Mouse (Mus musculus) bone marrow macrophage, adult 2 months (primary cell): ENCODE data around the gene Npas2.

ENCODE experiments used
- CTCF ChIP-seq: IDR thresholded peaks from 2 replicates; pipeline ENCODE4 v1.5.1; 2012; ENCODE audit warnings: low read depth, mild to moderate bottlenecking, low read length, moderate library complexity
- POLR2A ChIP-seq: IDR thresholded peaks from 2 replicates; pipeline ENCODE4 v1.6.1; 2012; ENCODE audit warnings: mild to moderate bottlenecking, low read depth, low read length, borderline replicate concordance

DNA sequence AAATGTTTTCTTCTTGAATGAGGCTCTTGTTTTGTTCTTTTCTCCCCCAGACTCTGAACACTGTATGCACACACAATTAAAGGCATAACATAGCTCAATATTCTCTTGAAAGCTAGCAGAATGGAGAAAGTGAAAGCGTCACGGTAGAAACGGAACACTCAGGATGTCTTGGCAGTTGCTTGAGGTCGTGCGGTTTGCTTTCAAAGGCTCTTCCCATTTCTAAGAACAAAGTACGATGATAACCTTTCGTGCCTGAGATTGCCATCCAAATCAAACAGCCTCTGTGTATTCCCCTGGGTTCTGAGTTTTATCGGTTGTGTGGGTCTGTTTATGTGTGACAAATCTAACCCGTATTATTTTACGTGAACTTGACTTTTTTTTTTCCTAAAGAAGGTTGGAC, 11.5 kb downstream of the Npas2 start:
- no peak for TF ChIP-seq POLR2A
- no peak for TF ChIP-seq CTCF
